Mouse (Mus musculus): ENCODE measurements at regions not wholly inside any gene's neighbourhood (a gene's known extent, or its start where the extent isn't known, plus 50 kb on each side); places are given as distances from the start of the nearest gene placed in this dataset.

DNA sequence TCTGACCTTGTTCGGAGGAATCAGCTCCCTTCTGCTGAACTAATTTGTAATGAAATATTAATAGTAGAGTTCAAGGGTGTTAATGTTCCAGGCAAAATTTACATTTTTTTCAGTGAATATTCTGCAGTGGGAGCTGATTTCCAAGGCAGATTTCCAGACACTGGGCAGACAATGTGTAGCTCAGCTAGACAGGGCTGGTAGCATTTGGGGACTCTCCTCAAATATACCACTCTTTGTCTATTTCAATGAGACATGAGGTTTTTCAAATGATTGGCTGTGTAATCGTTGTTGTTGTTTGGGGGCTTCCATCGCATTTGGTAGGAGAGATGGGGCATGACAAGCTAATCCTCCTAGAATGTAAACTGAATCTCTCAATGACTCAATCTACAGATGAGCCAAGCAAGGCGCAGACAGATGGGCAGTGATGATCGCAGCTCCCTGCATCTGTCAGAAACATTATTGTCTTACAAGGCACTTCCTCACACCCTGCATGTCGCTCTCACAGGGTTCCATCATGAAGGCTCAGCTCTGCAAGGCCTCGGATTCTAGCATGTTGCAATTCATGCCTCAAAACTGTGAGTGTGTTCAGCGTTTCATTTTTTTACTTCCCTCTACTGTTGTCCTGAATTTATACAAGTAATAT, 241.7 kb upstream of the Akirin2 start:
- Histone ChIP-seq H3K9me3 (peaks cover under 1% of the 10 kb centered on the region; the same call in 1 of the 2 replicates), H3K27ac (peak overlapping the region; percentile 35; the same call in 1 of the 2 replicates), H3K27me3 (no peaks in the 10 kb centered on the region), H3K4me2 (no peak overlapping the region), H3K9ac (no peak overlapping the region), H3K36me3 (no peaks in the 10 kb centered on the region), H3K4me3 (no peak overlapping the region), H3K4me1 (replicated peaks) (peaks cover 15% of the 10 kb centered on the region)
- 57% methylated on average over 8 of the region's 8 CpGs for WGBS
- ATAC-seq (ENCODE audit: low FRiP score) = peak; percentile 74; the same call in 1 of the 2 replicates

GRCm38 (mm10) chr4:34310061-34310642, 240.6 kb upstream of the Akirin2 start:
- ATAC-seq (ENCODE audit: low FRiP score) = no peak
- H3K4me1 ChIP-seq (replicated peaks) = peaks cover 15% of the 10 kb centered on the region
- no peaks in the 10 kb centered on the region for H3K27me3 ChIP-seq
- no peak overlapping the region for H3K4me3 ChIP-seq
- H3K4me2 ChIP-seq = no peak overlapping the region
- no peak overlapping the region for H3K9ac ChIP-seq
- no peak overlapping the region for H3K27ac ChIP-seq
- H3K9me3 ChIP-seq = peaks cover 3% of the 10 kb centered on the region; the same call in 1 of the 2 replicates
- 35% methylated on average over 5 of the region's 5 CpGs for WGBS
- H3K36me3 ChIP-seq = no peaks in the 10 kb centered on the region

GRCm38 (mm10) chr4:34315848-34316247, 234.9 kb upstream of the Akirin2 start:
- Histone ChIP-seq H3K9ac (no peak overlapping the region), H3K36me3 (no peaks in the 10 kb centered on the region), H3K4me2 (no peak overlapping the region), H3K27me3 (no peaks in the 10 kb centered on the region), H3K4me3 (no peak overlapping the region), H3K27ac (no peak overlapping the region), H3K4me1 (replicated peaks) (no peaks in the 10 kb centered on the region), H3K9me3 (peaks cover 3% of the 10 kb centered on the region; the same call in 1 of the 2 replicates)
- no peak for ATAC-seq (ENCODE audit: low FRiP score)
- WGBS = 75% methylated on average over 5 of the region's 5 CpGs

DNA sequence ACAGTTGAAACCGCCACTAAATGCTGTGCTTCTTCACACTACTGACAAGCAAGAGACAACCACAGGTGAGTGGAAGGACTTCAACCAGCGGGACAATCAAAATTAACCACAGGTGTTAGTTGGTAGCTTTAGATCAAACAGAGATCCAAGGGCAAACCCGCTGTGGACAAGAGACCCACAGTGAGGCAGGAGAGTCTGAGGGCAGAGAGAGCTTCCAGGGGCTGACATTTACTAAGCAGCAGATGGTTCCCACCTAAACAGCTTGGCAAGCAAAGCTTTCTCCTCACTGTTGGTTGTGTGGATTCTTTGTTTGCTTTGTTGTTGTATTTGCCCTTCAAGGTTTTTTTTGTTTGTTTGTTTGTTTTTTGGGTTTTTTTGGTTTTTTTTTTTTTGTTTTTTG, 227.9 kb upstream of the Akirin2 start:
- 65% methylated on average over 3 of the region's 3 CpGs for WGBS

DNA sequence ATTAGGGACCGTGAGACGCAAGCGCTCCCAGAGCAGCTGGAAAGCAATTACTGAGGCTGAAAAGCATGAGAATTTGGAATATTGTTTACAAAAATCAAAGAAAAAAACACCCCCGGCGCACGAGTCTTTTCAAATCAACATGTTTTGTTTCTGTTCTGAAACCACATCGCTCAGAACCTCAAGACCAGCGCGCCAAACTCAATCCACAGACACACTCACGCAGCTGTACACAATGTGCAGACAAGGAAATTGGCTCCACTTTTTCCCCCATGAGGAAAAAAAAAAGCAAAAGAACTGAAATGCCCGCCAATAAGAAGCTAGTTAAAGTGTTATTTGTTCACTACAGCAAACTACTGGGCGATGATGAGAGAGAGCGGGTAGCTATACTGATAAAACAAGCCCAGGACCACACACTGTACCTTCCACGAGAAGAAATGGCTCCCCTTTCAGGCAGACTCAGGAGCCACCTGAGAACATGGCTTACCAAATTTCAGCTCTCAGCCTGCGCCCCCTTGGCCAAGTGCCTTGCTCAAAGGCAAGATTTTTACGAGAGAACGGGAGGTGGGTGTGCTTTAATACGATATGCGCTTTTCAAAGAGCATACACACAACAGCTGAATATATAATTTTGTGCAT, 222.5 kb upstream of the Akirin2 start:
- no peak for ATAC-seq (ENCODE audit: low FRiP score)
- Histone ChIP-seq H3K36me3 (no peaks in the 10 kb centered on the region), H3K27me3 (no peaks in the 10 kb centered on the region), H3K4me3 (no peak overlapping the region), H3K9me3 (no peaks in the 10 kb centered on the region), H3K27ac (no peak overlapping the region), H3K4me2 (no peak overlapping the region), H3K9ac (no peak overlapping the region), H3K4me1 (replicated peaks) (no peaks in the 10 kb centered on the region)
- WGBS = 76% methylated on average over 19 of the region's 19 CpGs

More for the DNA sequence above, 227.9 kb upstream of the Akirin2 start:
- no peak overlapping the region for H3K27ac ChIP-seq
- no peaks in the 10 kb centered on the region for H3K4me1 ChIP-seq (replicated peaks)
- no peak for ATAC-seq (ENCODE audit: low FRiP score)
- no peak overlapping the region for H3K9ac ChIP-seq
- no peaks in the 10 kb centered on the region for H3K9me3 ChIP-seq
- no peaks in the 10 kb centered on the region for H3K36me3 ChIP-seq
- no peak overlapping the region for H3K4me3 ChIP-seq
- H3K4me2 ChIP-seq = no peak overlapping the region
- no peaks in the 10 kb centered on the region for H3K27me3 ChIP-seq

- peak; percentile 85 for ATAC-seq (ENCODE audit: low FRiP score)
- no peaks in the 10 kb centered on the region for H3K36me3 ChIP-seq
- WGBS = 39% methylated on average over 14 of the region's 14 CpGs
- H3K4me3 ChIP-seq = no peak overlapping the region
- no peak overlapping the region; the same call in 1 of the 2 replicates for H3K9ac ChIP-seq
- H3K27me3 ChIP-seq = no peaks in the 10 kb centered on the region
- no peaks in the 10 kb centered on the region for H3K9me3 ChIP-seq
- peaks cover 12% of the 10 kb centered on the region for H3K4me1 ChIP-seq (replicated peaks)
- H3K4me2 ChIP-seq = peak overlapping the region; percentile 1; the same call in 1 of the 2 replicates
- H3K27ac ChIP-seq = peak overlapping the region; percentile 73
Observed at GRCm38 (mm10) chr4:34336971-34337797, 213.6 kb upstream of the Akirin2 start.

GRCm38 (mm10) chr4:34337852-34338251, 212.9 kb upstream of the Akirin2 start:
- no peaks in the 10 kb centered on the region for H3K36me3 ChIP-seq
- H3K9me3 ChIP-seq = no peaks in the 10 kb centered on the region
- H3K27ac ChIP-seq = peak overlapping the region; percentile 73
- WGBS = 85% methylated on average over 13 of the region's 13 CpGs
- H3K9ac ChIP-seq = no peak overlapping the region
- no peak for ATAC-seq (ENCODE audit: low FRiP score)
- H3K4me3 ChIP-seq = no peak overlapping the region
- H3K4me2 ChIP-seq = no peak overlapping the region
- no peaks in the 10 kb centered on the region for H3K27me3 ChIP-seq
- peaks cover 12% of the 10 kb centered on the region for H3K4me1 ChIP-seq (replicated peaks)

GRCm38 (mm10) chr4:34340057-34340456, 210.7 kb upstream of the Akirin2 start:
- no peak for ATAC-seq (ENCODE audit: low FRiP score)
- H3K9me3 ChIP-seq = no peaks in the 10 kb centered on the region
- H3K4me2 ChIP-seq = no peak overlapping the region
- H3K4me1 ChIP-seq (replicated peaks) = peaks cover 12% of the 10 kb centered on the region
- H3K27ac ChIP-seq = no peak overlapping the region
- no peaks in the 10 kb centered on the region for H3K27me3 ChIP-seq
- H3K9ac ChIP-seq = no peak overlapping the region
- H3K36me3 ChIP-seq = no peaks in the 10 kb centered on the region
- WGBS = 85% methylated on average over 8 of the region's 8 CpGs
- H3K4me3 ChIP-seq = no peak overlapping the region

- Histone ChIP-seq H3K9ac (no peak overlapping the region), H3K4me2 (0 out of 2 replicates have a peak overlapping the region, but pooled peaks have one; percentile 10)
Observed at GRCm38 (mm10) chr4:34371281-34372032, 179.3 kb upstream of the Akirin2 start.

DNA sequence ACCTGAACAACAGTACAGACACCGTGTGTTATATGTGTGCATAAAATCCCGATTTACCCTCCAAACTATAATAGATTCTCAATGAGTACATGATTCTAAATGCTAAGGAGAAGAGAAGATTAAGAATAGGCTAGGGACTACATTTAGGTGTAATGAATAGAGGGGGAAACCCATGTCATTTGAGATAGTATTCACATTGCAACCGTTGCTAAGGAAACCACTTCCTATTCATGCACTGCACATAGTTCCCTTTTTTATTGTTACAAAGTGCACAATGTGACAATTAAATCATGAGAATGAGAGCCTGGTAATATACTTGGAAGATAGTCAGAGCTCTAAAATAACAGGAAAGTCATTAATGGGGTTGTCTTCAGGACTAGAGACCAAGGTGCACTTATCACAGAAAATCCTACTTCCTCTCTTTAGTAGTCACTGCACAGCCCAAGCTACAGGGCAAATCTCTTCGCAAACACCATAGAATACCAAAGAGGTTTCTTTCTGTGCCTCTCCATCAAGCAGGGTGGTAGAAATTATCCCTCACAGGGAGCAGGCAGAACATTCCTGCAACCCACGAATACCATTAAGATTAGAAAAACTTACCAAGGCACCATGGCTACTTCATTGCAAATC, 164.3 kb upstream of the Akirin2 start:
- ATAC-seq (ENCODE audit: low FRiP score) = no peak
- no peaks in the 10 kb centered on the region for H3K27me3 ChIP-seq
- H3K4me1 ChIP-seq (replicated peaks) = no peaks in the 10 kb centered on the region; the same call in 1 of the 2 replicates
- no peak overlapping the region for H3K9ac ChIP-seq
- H3K4me2 ChIP-seq = no peak overlapping the region
- H3K36me3 ChIP-seq = no peaks in the 10 kb centered on the region
- H3K4me3 ChIP-seq = no peak overlapping the region
- 68% methylated on average over 5 of the region's 5 CpGs for WGBS
- no peak overlapping the region for H3K27ac ChIP-seq
- peaks cover under 1% of the 10 kb centered on the region; the same call in 1 of the 2 replicates for H3K9me3 ChIP-seq

More at GRCm38 (mm10) chr4:34371281-34372032, 179.3 kb upstream of the Akirin2 start:
- H3K4me1 ChIP-seq (replicated peaks) = no peaks in the 10 kb centered on the region
- peak overlapping the region; percentile 52; the same call in 1 of the 2 replicates for H3K27ac ChIP-seq
- H3K27me3 ChIP-seq = no peaks in the 10 kb centered on the region
- WGBS = 61% methylated on average over 8 of the region's 8 CpGs
- no peak overlapping the region for H3K4me3 ChIP-seq
- no peaks in the 10 kb centered on the region for H3K9me3 ChIP-seq
- ATAC-seq (ENCODE audit: low FRiP score) = peak; percentile 32; the same call in 1 of the 2 replicates
- H3K36me3 ChIP-seq = no peaks in the 10 kb centered on the region

- Histone ChIP-seq H3K4me2 (no peak overlapping the region), H3K27ac (no peak overlapping the region), H3K9ac (no peak overlapping the region), H3K27me3 (no peaks in the 10 kb centered on the region), H3K36me3 (no peaks in the 10 kb centered on the region), H3K4me1 (replicated peaks) (no peaks in the 10 kb centered on the region), H3K4me3 (no peak overlapping the region), H3K9me3 (peaks cover 5% of the 10 kb centered on the region; the same call in 1 of the 2 replicates)
- 93% methylated on average over 5 of the region's 5 CpGs for WGBS
- ATAC-seq (ENCODE audit: low FRiP score) = no peak
Observed at GRCm38 (mm10) chr4:34391499-34391898, 159.2 kb upstream of the Akirin2 start.

Measured in hindbrain, embryonic 13.5 days (tissue).